ENCODE assay signal across 41 mouse cellular contexts in genomic region chr5:106589006-106589405, GRCm38 (mm10). TPM values are rescaled to one million over a fixed set of nuclear protein-coding genes. Genes with fewer than 3 reads are reported as not detected.
"Had no signal": no experiment of that assay in that cellular context is flagged by ENCODE, and none has a peak within 500 bp of the region (broad histone marks: within the 10 kb centered on the region; RNA-seq: fewer than 3 reads in every experiment).

No protein-coding gene starts in this region.

- H3K27me3 ChIP-seq: hindbrain, embryonic 12.5 days; intestine, embryonic 15.5 days; kidney, embryonic 15.5 days; limb, embryonic 13.5 days; limb, embryonic 15.5 days; liver, embryonic 12.5 days had no signal

- H3K9me3 ChIP-seq: hindbrain, embryonic 12.5 days; intestine, embryonic 15.5 days; kidney, embryonic 15.5 days; limb, embryonic 13.5 days; limb, embryonic 15.5 days; liver, embryonic 12.5 days had no signal

- H3K4me1 ChIP-seq: hindbrain, embryonic 12.5 days; intestine, embryonic 15.5 days; kidney, embryonic 15.5 days; limb, embryonic 13.5 days; limb, embryonic 15.5 days; liver, embryonic 12.5 days had no signal

- H3K27ac ChIP-seq: gastrocnemius, adult 2 months; heart, adult 2 months; hindbrain, embryonic 10.5 days; hindbrain, embryonic 12.5 days; hindbrain, embryonic 14.5 days; intestine, embryonic 15.5 days; kidney, embryonic 15.5 days; kidney, postnatal 0 days; limb, embryonic 13.5 days; limb, embryonic 15.5 days; liver, embryonic 12.5 days; liver, embryonic 14.5 days had no signal

- H3K9ac ChIP-seq: hindbrain, embryonic 12.5 days; hindbrain, embryonic 14.5 days; intestine, embryonic 15.5 days; kidney, embryonic 15.5 days; limb, embryonic 13.5 days; limb, embryonic 15.5 days; liver, embryonic 12.5 days; liver, embryonic 14.5 days had no signal

- DNase-seq: gastrocnemius, adult 2 months; gastrocnemius, postnatal 10 days; gastrocnemius, postnatal 25 days; heart, adult 2 months; heart, postnatal 10 days; heart, postnatal 4 days; kidney, adult 18-20 months; kidney, postnatal 36 days; layer of hippocampus, adult 9-11 months; layer of hippocampus, postnatal 36 days; left cerebral cortex, postnatal 4 days had no signal

- H3K4me2 ChIP-seq: heart, embryonic 11.5 days; hindbrain, embryonic 12.5 days; hindbrain, embryonic 14.5 days; intestine, embryonic 15.5 days; kidney, embryonic 15.5 days; limb, embryonic 13.5 days; limb, embryonic 15.5 days; liver, embryonic 12.5 days had no signal

- ATAC-seq: hindbrain, embryonic 16.5 days; inflammation-experienced regulatory T-cells, adult 6 months; intestine, embryonic 15.5 days; intestine, postnatal 0 days; liver, embryonic 12.5 days had no signal

- H3K4me3 ChIP-seq: gastrocnemius, adult 2 months; heart, adult 2 months; hindbrain, embryonic 10.5 days; hindbrain, embryonic 12.5 days; intestine, embryonic 15.5 days; kidney, embryonic 15.5 days; limb, embryonic 13.5 days; limb, embryonic 15.5 days; liver, embryonic 12.5 days had no signal

RNA-seq across cellular contexts. Expression of gene Gm17304, which starts 19.9 kb away (rescaled TPM):
- total RNA-seq: gastrocnemius, adult 2 months; gastrocnemius, postnatal 10 days; gastrocnemius, postnatal 25 days; gastrocnemius, postnatal 4 days; granulocyte monocyte progenitor cell, adult 5-6 weeks; heart, adult 2 months; heart, postnatal 10 days; heart, postnatal 25 days; heart, postnatal 4 days; layer of hippocampus, adult 18-20 months; layer of hippocampus, adult 8-10 months; layer of hippocampus, postnatal 14 days; layer of hippocampus, postnatal 36 days; left cerebral cortex, adult 18-20 months; left cerebral cortex, adult 8-10 months; left cerebral cortex, postnatal 10 days; left cerebral cortex, postnatal 25 days; left cerebral cortex, postnatal 4 days; liver, adult 2 months had no signal
- polyA plus RNA-seq: heart, adult 2 months; heart, embryonic 11.5 days; heart, embryonic 14.5 days; heart, embryonic 16.5 days; hindbrain, embryonic 10.5 days; hindbrain, embryonic 12.5 days; hindbrain, embryonic 14.5 days; hindbrain, embryonic 16.5 days; inflammation-experienced regulatory T-cells, adult 6 months; intestine, embryonic 15.5 days; intestine, postnatal 0 days; kidney, embryonic 15.5 days; kidney, postnatal 0 days; large intestine, adult 2 months; limb, embryonic 11.5 days; limb, embryonic 13.5 days; limb, embryonic 15.5 days; liver, adult 2 months; liver, embryonic 12.5 days; liver, embryonic 14.5 days; liver, embryonic 16.5 days had no signal
